Mouse (Mus musculus) frontal cortex, postnatal 25 days (tissue): Measurements from ENCODE around the gene Nyap1.
A peak's percentile ranks its signal among the peaks of the same experiment; 100 is the strongest.
"Not testable (repeated sequence)": the region's sequence is repeated elsewhere in the genome, so short reads cannot be mapped to it uniquely, and the experiment has no call there.

ENCODE experiments used
- DNase-seq, 2 experiments: peaks; one replicate each; pipeline ENCODE4 v3.0.0; 2022; ENCODE audit warnings: low spot score in 2 of 2

The Nyap1 gene

DNA sequence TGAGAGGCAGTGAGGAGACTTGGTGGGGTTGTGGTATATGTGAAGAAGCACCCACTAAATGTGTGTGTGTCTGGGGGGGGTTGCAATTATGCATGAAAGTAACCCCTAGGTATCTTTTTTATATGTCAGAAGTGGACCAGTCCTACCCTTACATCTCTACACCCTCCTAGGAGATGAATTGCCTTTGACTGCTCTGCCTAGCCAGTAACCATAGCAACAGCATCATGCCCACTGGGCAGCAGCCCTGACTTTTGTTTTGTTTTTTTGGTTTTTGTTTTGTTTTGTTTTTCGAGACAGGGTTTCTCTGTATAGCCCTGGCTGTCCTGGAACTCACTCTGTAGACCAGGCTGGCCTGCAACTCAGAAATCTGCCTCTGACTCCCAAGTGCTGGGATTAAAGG is 27.1 kb upstream of the Nyap1 start:
- no peak for DNase-seq

DNA sequence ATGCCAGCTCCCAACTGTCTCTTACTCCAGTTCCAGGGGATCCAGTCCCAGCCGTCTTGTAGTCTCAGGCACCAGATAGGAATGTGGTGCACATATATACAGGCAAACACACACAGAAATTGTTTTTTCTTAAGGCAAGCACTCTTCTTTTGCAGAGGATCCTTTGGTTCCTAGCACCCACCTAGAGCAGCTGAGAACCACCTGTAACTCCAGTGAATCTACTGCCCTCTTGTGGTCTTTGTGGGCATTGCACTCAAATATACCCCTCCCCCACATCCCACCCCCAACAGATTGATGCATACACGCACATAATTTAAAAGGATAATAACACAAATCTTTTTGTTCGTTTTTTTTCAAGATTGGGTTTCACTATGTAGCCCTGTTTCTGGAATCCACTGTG is 24.9 kb upstream of the Nyap1 start:
- DNase-seq = no peak

- DNase-seq = no peak
Observed at GRCm38 (mm10) chr5:137764609-137765340, 23.4 kb upstream of the Nyap1 start.

DNA sequence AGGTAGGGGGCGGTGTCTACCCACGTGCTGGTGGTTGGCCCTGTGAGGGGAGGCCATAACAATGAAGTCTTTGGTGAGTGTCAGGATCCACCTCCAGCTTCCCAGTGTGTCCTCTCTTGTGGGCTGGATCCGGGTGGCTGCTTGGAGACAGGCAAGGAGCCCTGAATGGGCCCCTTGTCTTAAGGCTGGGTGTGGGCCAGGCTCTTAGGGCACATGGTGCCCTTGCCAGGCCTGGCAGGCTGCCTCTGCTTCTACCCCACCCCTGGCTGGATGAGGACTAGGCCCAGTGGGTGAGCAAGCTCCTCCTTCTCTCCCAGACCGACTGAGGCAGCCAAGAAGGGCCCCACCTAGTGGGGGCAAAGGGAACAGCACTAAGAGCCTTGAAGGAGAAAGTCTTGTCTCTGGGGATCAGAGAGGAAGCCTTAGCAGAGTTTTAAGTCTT is 18.6 kb upstream of the Nyap1 start:
- peak; percentile 70 to 77 for DNase-seq

DNA sequence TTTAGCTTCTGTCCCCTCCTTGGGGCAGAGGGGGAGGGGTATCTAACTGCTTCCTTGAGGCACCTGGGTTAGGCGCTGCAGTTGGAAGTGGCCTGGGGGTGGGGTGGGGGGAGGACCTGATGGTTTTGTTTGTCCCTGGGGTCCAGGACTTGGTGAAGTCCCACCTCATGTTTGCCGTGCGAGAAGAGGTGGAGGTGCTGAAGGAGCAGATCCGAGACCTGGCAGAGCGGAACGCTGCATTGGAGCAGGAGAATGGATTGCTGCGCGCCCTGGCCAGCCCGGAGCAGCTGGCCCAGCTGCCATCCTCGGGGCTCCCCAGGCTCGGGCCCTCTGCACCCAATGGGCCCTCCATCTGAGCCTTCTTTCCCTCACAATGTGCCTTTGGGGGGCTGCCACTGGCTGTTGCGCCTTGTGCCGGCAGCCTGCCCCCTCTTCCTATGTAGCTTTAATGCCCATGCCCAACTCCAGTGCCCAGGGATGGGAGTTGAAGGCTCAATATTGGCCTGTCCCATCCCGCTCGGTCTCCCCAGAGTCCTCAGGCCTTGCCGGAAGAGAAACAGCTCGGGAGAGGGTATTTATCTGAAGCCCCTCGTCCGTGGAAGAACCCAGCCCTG is 17.6 kb upstream of the Nyap1 start:
- DNase-seq = no peak

DNA sequence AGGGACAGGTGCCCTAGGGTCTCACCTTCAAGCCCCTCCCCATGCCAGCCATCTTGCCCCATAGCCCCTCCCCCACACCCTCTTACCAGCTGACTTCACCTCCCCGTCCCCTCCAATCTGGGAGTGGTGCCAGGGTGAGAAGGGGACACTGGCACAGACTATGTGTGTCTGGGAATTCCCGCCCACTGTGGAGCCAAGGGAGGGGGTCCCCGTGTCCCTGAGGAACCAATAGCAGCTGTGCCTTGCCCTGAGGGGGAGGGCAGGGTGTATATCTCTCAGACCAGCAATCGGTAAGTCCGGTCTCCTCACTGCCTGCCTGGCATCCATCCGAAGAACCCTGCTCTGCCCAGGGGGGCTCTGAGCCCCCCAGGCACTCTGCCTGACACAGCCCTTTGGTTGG is 16.5 kb upstream of the Nyap1 start:
- peak in 1 of 2 experiments; percentile 63 for DNase-seq

DNA sequence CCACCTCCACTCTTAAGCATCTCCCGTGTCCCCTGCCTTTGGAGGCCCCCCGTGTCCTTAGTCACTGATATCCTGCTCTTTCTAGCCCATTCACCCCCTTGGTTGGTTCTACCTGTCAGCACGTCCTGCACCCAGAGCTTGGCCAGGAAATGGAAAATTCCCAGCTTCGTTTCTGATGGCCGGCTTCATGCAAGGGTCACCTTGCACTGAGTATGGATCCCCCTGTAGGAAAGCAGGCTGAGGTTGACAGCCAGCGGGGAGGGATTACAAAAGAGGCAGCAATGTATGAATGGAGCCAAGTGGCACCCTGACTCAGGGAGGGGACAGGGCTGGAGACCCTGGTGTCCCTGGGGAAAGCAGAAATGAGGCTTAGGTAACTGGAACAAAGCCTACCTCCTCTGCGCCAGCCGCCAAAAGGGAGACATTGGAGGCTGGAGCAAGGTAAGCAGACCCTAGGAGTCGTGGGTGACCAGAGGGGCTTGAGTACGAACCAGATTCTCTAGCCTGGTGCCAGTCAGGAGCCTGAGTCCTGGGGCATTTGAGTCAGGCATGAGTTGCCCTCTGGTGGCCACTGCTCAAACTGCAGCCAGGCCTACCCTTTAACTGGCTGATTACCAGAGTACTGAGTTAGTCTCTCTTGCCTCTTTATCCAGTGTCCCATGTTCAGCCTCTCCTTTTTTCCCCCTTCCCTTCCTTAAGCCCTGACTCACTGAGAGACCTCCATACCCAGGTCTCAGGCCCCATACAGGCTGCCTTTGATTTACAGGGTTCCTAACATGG is 15.7 kb upstream of the Nyap1 start:
- DNase-seq = peak; percentile 87 to 90

DNA sequence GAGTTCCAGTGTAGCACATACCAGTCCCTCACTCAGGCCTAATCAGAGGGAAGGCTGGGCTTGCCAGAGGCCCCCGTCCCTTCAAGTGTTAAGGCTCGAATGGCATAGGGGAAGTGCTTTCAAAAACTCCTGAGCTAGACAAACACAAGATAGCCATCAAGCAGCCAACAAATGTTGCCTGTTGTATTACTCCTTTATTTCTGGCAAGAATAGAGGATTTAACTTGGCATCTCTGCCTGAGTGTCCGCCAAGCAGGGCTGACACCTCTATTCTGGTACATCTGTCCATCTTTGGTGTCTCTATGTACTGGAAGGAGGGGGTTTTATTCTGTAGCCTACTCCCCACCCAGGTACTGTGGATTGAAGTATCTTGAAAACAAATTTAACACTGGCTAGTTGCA is 14.7 kb upstream of the Nyap1 start:
- DNase-seq = no peak

GRCm38 (mm10) chr5:137755425-137755824 is 14.0 kb upstream of the Nyap1 start:
- no peak for DNase-seq

DNA sequence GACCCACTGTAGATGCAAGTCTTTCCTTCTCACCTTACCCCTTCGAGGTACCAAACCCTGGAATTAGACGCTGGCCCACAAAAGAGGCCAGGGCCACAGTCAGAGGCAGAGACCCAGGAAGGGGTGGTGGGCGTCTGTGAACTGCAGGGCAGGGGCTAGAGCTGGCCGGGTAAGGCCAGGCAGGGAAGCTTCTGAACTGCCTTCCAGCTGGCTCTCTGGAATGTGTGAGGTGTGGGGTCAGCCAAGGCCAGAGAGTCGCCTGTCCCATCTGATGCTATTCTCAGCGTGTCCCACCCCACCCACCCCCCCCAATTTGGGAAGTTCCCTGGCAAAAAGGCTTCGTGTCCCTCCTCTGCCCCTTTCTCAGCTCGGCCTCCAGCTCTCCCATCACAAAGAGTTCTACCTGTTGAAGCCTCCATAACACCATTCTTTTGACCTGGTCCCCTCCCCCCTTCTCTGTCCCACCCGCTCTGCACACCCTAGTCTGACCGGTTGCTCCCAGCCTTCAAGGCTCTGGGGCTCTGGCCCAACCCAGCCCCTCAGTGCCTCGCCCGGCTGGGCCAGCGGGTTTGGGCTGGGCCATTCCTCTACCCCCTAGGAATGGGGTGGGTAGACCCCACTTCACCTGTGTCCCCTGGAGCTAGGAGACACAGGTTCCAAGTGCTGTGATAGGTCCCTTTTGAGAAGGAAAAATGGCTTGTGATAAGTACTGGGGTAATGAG is 11.9 kb upstream of the Nyap1 start:
- DNase-seq = no peak

DNA sequence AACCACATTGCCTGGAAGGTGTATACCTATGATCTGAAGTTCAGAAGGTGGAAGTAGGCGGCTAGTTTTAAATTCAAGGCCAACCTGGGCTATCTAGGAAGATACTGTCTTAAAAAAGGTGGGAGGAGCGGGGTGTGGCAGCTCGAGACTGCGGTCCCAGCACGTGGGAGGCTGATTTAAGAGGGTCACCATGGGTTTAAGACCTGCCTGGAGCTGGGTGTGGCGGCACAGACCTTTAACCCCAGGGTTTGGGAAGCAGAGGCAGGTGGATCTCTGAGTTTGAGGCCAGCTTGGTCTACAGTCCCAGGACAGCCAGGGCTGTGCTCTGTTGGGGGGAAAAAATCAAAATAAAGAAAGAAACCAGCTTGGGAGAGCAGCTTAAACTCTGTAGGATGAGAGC is 10.6 kb upstream of the Nyap1 start:
- no peak for DNase-seq

- no peak for DNase-seq
Observed at GRCm38 (mm10) chr5:137751221-137751887, 9.9 kb upstream of the Nyap1 start.

DNA sequence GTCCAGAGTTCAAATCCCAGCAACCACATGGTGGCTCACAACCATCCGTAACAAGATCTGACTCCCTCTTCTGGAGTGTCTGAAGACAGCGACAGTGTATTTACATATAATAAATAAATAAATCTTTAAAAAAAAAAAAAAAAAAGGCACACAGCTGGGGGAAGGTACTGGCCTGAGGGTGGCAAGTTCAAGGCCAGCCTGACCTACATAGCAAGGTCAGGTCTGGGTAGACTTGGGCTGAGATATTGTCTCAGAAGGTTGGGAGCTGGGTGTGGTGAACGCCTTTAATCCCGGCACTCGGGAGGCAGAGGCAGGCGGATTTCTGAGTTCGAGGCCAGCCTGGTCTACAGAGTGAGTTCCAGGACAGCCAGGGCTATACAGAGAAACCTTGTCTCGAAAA is 8.8 kb upstream of the Nyap1 start:
- DNase-seq = not testable (repeated sequence)

GRCm38 (mm10) chr5:137749196-137749836 is 7.9 kb upstream of the Nyap1 start:
- DNase-seq = no peak

GRCm38 (mm10) chr5:137748130-137748770 is 6.8 kb upstream of the Nyap1 start:
- DNase-seq = no peak

GRCm38 (mm10) chr5:137747326-137747961 is 6.0 kb upstream of the Nyap1 start:
- no peak for DNase-seq

DNA sequence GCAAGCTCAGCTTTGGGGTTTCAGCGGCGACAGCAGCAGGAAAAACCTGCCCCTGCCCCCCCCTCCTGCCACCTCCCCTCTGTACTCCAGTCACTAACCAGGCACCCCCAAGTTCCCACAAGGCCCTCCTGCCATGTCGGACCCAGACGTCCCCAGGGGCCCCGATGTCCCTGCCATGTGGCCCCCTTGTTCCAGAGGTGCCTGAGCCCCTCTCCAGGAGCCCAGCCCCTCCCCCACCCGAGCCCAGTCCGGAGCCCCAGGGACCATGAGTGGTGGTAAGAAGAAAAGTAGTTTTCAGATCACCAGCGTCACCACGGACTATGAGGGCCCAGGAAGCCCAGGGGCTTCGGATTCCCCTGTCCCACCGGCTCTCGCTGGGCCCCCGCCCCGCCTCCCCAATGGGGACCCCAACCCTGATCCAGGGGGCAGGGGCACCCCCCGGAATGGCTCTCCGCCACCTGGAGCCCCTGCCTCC is 5.5 kb upstream of the Nyap1 start:
- no peak for DNase-seq

DNA sequence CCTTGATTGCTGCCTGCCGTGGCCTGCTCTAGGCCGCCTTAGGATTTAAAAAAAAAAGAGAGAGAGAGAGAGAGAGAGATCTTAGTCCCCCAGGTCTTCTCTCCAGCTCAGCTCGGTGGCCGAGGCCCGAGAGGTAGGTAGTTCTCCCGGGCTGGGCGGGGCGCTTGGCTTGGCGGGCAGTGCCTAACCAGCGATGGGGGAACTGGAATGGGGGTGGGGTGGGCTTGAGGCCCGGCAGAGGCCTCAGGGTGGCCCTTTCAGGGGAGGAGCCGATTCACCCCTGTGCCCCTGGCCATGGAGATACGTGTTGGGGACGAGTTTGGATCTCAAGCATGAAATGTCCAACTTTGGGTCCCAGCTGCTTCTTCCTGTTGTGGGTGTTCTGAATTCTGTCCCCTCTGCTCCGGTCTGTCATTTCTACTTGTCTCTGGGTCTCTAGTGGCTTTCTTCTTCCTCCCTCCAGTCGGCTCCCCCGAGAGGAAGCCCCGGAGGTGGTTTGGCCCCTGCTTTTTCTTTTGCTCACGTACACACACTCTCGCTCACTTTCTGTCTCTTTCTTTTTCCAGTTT is 5.0 kb upstream of the Nyap1 start:
- DNase-seq = no peak
